Mouse (Mus musculus): ENCODE data around the gene Pde4d.

The Pde4d gene

DNA sequence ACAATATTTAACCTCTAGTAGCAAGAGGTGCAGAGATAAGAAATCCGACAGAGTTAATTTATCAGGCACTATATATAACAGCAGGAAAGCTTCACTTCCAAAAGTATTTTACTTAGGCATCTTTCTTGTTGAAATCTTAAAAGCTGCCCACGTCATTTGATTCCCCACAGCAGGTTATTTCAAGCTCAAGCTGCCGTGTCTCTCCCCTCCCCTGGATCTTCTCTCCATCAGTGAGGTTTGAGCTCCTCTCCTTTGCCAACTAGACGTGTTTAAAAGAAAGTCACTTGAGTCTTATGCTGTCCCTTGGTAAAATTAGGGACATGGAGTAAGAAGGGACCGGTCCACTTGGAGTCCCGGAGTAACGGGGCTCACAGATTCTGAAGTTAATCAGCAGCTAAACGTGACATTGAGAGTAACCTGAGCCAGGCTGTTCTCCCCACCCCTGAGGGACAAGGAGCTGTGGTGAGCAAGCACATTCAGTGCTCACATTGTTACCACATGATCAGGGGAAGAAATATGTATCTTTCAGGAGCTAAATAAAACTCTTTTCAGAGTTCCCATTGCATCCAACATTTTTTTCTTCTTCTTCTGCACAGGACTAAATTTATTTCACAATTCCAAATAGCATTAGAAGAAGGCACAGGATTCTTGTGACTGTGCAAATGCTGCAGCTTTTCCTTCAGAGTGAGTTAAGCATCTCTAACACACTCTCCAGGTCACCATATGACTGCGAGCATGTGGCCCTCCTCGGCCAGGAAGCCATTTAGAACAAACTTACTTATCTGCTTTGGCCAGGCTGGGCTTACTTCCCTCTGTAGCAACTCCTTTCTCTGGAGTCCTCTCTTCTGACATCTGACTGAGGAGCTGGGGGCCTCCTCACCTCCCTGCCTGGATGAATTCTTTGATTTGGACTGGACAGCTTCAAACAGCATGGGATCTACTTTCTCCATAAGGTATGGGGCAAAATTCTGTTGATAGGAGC, at the start of gene Pde4d:
Gene Pde4d (plus strand): TSS at position 833 of the 982 bp plus-strand sequence.
- DNase-seq (ENCODE audit: extremely low spot score, low spot score), result no peak

DNA sequence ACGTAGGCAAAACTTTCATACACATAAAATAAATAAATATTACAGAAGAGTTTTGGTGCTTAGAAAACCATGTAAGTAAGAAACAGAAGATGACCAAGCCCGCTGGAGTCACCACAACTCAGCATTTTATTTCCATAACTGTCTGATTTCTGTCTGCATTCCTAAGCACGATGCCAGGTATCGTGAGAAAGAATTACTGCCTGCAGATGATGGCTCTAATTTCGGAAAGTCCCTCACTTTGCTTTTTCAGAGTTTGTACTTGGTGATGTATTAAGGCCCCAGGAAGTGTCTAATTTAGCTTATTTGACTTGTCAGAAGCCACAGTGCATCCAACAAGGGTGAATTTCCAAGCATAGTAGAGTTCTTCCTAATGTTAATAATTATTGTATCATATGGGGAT, 46.6 kb upstream of the Pde4d start:
- DNase-seq (ENCODE audit: extremely low spot score, low spot score), result no peak

DNA sequence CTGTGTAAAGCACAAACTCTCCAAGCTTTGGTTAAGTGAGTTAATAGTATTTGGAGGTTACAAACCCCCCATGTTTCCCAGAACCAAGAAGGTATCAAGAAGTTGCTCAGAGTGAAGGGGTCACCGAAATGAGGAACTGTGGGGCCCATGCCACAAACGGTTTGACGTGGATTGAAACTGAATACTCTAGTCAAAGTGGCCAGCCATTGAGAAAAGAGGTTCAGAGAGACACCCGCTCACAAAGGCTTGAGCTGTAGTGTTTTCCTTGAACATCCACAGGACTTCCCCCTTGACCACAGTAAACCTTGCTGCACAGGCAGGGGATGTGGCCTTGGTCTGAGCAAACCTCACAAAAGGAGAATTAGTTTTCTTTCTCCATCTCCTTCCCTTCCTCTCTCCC, 45.4 kb upstream of the Pde4d start:
- no peak for DNase-seq (ENCODE audit: extremely low spot score, low spot score)

DNA sequence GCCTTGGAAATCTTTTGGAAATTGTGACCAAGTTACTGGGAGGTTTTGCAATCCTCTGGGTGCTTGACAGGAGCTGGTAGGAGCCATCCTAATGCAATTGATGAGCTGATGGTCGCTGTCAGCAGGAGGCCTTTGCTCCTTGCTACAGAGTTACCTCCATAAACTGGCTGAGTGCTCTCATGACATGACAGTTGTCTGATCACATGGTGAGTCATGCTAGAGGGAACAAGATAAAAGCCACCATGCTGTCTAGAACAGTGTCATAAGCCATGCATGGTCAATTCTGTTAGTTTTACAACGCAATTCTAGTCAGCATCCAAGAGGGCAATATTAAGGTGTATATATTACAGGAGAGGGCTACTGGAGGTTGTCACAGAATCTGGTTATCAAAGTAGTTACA, 34.3 kb upstream of the Pde4d start:
- no peak for DNase-seq (ENCODE audit: extremely low spot score, low spot score)

DNA sequence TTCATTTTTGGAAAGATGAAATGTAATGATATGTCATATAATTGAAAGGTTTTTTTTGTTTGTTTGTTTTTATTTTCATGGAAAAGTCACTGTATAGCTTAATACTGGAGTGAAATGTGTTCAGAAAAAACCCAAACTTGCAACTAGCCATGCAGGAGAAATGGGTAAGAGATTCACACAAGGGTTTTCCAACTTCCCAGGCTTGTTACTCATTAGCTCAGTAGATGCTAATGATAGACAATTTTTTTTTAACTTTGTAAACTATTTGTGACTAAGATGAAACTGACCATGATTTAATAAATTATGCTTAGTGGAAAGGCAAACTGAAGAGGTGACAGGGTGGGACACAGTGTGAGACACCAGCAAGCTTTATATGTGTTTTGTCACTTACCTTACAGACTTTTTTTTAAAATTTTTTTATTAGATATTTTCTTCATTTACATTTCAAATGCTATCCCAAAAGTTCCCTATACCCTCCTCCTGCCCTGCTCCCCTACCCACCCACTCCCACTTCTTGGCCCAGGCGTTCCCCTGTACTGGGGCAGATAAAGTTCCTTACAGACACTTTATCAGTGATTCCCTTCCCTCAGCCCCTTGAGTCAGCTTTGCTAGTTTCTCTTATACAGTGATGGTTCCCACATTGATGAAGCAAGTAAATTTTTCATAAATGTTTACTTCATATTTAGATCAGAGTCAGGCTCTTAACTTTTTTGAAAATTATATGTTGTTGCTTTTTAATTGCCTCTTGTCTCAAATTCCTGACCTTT, 30.8 kb upstream of the Pde4d start:
- no peak for DNase-seq (ENCODE audit: extremely low spot score, low spot score)

DNA sequence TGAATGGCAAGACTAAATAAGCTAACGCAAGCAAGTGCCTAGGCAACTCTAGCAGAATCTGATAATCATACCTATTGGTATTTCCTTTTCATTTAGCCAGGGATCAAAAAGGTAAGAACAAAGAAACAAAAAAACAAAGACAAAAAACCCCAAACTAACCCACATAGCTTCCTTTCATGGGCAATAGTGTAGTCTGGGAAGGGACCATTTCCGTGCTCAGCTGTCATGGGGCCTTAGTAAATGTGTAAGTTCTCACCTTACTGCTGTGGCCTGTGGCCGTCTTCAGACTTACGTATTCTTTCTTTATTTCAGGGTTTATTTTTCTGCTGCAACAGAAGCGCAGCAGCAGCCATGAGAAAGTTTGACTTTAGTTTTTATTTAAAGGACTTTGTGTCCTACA, 23.4 kb upstream of the Pde4d start:
- no peak for DNase-seq (ENCODE audit: extremely low spot score, low spot score)

DNA sequence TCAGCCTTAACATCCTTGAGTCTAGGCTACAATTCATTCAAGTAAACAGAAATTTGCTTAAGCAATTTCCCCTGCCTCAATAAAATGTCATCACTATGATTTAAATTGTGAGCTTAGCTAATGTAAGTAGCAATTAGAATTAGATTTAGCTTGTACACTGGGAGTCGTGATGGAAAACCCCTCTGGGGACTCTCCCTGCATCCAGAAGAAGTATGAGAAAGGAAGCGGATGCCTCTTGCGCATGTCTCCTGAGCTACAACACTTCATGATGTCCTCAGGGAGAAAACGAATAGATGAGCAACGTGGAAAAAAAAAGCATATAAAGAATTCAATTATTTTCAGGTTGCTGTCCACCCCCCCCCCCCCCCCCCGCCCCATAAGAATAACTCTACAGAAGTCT, 20.9 kb upstream of the Pde4d start:
- DNase-seq (ENCODE audit: extremely low spot score, low spot score), result no peak

DNA sequence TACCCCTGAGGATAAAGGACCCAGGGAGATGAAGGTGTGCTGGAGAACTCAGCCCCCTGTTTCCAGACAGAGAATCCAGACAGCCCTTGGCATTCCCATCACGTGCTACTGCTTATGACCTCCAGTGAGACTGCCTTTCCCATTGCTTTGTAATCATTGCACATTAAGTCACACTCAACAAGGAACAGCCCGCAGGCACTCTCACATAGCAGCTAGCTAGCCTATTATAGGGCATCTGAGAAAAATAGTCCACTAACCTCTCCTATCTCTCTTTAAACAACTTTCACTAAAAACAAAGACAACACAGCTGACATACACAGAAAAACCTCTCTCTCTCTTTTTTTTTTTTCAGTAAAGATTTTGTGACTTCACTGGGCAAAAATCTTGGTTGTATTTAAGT, 20.1 kb upstream of the Pde4d start:
- DNase-seq (ENCODE audit: extremely low spot score, low spot score), result no peak

DNA sequence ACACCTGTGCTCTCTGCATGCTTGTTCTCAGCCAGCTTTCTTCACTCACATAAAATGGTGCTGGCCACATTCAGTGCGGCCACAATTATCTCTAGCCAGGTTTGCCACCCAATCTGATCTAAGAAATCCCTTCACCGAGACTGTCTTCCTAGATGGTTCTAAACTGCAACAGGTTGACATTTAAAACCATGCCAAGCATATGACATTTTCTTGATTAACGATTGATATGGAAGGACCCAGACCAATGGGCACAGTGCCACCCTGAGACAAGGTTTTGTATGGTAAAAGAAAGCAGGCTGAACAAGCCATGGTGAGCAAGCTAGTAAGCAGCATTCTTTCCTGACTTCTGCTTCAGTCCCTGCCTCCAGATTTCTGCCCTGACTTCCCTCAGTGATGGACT, 18.0 kb upstream of the Pde4d start:
- DNase-seq (ENCODE audit: extremely low spot score, low spot score), result no peak

DNA sequence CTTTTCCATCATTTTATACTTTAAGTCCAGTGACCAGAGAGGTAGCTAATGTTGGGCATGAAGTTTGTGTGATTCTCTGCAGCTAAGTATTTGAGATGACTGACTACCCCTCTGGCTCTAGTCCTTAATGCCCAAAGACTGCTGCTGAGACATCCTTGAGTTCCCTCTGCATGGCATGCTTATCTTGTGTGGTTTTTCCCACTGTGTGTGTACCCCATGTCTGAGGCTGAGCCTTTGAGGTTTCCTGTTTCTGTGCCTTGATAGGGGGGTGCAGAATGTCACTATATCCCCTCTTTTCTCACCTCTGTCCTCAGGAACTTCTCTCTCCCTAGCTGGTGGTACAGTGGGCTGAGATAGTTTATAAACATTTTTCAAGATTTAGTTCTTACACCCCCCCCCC, 14.1 kb upstream of the Pde4d start:
- DNase-seq (ENCODE audit: extremely low spot score, low spot score), result no peak

DNA sequence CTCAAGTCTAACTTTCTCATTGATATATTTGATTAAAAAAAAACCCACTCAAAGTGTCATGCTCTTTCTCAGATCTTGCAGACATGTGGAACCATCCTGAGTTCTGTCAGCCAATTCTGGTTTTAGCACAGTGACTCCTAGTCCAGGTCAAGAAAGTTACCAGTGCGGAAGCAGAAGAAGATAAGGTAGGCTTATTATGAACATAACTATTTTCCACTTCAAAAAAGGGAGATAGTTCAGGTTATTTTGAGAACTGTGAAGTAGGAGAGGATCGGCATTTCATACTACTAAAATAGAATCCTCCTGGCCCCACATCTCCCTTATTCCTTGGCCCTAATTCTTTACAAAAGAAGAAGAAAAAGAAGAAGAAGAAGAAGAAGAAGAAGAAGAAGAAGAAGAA, 12.3 kb upstream of the Pde4d start:
- DNase-seq (ENCODE audit: extremely low spot score, low spot score), result no peak

DNA sequence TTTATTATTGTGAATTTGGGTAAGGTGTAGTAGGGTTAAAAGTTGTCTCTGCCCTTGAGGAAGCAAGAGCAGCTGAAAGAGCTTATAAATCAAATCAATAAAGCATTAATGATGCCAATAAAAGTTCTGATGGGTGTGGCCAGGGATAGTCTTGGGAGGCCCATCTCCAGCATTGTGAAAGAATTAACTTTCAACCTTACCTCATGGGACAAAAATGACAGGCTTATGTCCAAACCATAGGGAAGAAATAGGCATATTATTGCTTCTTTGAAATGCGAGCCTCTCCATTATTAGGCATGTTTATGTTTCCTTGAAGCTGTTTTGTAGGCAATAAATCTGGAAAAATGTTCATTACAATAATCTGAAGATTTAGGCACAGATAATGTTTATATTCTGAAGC, 10.7 kb upstream of the Pde4d start:
- no peak for DNase-seq (ENCODE audit: extremely low spot score, low spot score)

DNA sequence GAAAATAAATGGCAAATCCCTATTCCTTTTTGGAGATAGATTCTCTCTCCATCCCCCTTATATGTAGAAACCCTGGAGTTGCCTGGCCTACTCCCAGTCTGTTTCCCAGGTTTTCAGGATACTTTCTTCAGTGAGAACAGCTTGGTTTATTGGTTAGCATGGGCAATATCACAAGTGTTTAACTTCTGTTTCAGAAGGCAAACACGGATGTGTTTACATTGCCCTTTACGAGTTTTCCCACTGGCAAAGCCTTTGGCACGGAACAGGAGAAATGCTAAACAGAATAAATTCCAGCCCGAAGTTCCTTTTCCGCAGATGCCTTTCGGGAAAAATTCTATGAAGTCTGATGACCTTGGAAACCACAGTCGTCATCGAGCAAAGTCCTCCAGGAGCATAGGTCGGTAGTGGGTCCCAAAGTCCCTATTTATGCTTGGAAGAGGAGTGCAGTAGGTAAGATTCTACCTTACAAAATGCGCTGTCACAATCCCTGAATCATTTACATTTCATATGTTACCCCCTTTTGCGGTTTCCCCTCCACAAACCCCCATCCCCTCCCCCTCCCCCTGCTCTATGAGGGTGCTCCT, 1.3 kb upstream of the Pde4d start:
- DNase-seq (ENCODE audit: extremely low spot score, low spot score), result no peak

DNA sequence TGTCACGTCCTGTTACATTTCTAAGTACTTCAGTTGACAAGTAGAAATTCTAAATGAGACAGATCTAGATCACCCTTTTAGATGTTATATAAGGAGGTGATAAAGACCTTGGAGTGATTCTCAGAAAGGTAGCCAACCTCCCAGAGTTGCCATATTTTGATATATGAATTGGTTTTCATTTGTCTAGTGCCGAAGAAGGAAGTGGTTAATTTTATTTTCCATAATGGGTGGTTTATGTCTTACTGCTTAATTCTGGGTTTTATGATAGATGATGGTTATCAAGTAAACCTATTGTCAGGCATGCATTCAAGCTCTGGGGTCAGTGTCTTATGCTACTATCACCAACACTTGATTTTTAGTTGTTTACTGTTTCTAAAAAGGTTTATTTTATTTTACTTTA, 1.4 kb downstream of the Pde4d start:
- no peak for DNase-seq (ENCODE audit: extremely low spot score, low spot score)

DNA sequence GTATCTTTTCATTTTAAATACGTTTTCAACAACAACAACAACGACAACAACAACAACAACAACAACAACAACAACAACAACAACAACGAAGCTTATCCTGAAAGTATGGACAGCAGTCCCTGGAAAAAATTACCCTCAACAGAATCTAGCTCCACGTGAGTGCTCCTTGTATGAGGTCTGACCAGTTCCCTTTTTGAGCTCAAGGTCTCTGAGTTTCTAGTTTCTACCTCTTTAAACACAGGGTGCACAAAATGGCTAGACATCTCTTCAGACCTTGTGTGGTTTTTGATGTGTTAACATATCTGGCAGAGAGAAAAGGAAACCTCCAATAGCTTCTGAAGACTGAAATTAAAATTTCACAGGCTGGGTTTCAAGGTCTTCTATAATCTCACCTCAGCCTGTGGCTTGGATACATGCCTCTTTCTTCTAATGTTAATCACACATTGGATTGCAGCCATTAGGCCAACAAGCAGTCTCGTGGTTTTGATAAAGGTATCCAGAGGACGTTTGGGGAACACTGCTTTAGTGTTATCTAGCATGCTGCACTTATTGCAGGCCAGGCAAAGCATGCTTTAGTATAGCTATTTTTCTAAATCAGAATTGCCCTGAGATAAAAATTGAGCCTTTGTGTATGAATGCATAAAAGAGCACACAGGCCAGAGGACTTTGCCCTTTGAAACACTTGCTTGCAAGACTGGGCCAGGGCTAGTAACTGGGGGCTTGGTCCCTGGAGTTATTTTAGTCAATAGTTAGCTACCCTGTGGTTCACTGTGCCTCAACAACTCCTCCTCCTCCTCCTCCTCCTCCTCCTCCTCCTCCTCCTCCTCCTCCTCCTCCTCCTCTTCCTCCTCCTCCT, 3.5 kb downstream of the Pde4d start:
- DNase-seq (ENCODE audit: extremely low spot score, low spot score), result no peak

DNA sequence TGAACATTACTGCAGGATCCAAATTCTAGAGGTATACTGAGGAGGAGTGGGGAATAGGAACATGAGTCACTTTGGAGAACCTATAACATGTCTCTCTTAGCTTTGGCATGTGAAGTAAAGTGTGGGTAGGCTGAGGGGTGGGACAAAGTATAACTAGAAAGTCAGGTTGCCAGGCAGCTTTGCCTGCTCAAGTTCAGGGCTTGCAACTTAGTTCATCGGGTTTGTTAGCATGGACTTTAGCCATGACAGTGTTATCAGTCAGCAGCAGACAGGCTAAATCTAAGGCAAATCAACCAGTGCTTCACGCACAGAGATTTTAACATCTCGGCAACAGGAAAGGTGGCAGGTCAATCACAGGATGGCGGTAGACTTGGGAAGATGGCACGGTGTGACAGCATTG, 12.8 kb downstream of the Pde4d start:
- DNase-seq (ENCODE audit: extremely low spot score, low spot score), result no peak

DNA sequence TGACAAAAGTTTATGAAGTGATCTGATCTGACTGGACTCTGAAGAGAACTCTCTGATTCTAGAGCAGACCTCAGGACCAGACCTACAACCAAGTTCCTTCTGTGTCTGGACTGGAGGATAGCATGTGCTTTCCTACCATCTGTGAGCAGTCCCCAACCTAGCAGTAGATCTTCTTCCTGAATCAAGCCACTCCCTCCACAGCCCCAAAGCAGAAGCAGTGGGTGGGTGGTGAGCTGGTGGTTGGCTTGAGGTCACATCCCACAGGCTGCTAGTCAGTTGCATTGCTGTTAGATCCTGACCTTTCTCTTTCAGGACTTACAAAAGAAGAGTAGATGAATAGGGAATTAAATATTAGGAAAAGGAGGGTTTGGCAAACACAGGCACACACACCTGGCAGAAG, 16.0 kb downstream of the Pde4d start:
- no peak for DNase-seq (ENCODE audit: extremely low spot score, low spot score)

DNA sequence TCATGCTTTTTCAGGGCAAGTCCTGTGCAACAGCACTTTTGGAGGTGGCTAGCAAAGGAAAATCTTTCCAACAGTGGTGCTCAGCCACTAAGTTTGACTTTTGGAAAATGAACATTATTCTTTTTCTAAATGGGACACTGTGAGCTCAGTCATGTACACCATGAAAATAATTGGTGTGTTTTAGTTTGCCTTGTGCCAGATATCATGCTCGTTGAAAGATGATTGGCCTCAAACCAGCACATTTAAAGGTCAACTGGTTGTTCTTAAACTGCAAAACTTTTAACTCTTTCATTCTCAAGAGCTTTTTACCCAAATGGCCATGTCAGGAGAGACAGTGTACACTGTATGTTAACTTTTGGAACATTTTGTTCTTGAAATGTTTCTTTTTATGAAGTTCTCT, 17.3 kb downstream of the Pde4d start:
- DNase-seq (ENCODE audit: extremely low spot score, low spot score), result no peak

DNA sequence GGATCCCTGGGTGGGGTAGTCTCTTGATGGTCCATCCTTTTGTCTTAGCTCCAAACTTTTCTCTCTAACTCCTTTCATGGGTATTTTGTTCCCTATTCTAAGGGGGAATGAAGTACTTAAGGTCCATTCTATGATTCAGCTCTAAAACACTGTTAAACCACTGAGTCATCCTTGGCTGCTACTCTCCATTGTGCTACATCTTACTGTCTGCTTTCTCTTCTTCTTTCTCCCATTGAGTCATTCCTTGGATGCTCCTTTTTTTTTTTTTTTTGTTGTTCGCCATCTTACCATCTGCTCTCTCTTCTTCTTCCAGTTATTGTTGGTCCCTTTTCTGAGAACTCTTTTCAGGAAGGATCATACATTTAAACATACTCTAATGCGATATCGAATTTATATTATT, 30.7 kb downstream of the Pde4d start:
- no peak for DNase-seq (ENCODE audit: extremely low spot score, low spot score)

DNA sequence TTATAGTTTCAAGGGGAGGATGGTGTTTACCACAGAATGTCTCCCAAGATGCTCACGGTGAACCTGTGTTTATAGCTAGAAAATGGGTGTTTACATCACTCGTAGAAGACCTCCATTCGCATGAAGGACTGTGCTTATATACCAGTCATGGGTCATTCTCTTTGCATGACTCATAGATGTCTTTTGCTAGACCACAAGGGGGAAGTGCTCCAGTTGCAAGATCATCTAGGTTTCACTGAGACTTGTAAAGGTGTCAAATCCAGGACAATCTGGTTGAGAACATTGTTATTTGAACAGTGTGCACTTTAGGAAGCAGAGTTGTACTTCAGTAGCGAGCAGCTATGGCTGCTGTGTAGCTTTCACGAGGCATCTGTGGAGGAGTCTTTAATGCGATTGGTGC, 35.3 kb downstream of the Pde4d start:
- no peak for DNase-seq (ENCODE audit: extremely low spot score, low spot score)

DNA sequence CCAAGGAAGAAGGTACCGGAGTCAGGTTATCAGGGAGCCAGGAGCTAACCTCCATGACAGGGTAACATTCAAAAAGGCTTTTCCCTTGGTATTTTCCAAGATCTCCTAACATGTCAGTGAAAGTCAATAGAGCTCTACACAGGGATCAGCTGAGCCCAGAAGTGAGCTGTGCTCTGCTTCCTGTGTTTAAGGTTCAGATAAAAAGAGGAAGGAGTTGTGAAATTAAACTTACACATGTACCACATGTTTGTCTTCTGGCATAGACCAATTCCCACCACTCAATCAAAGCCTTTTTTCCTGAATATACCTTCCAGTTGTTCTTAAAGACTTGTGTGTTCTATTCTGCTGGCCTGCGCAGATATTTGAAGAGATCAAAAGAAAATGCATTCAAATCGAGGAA, 37.3 kb downstream of the Pde4d start:
- no peak for DNase-seq (ENCODE audit: extremely low spot score, low spot score)

Measured in neural tube, embryonic 10.5 days (tissue).